Mouse (Mus musculus): ENCODE measurements around the gene Gpatch8. TPM values are rescaled to one million over a fixed set of nuclear protein-coding genes. Genes with fewer than 3 reads are reported as not detected.

The Gpatch8 gene
- total RNA-seq, 1 experiment from 2014 or later, result 32.2 TPM

- DNase-seq, result no peak
Measured at GRCm38 (mm10) chr11:102496206-102496605, 60.0 kb downstream of the Gpatch8 start.

- no peak for DNase-seq
Measured at GRCm38 (mm10) chr11:102495742-102496141, 60.5 kb downstream of the Gpatch8 start.

GRCm38 (mm10) chr11:102495114-102495513, 61.1 kb downstream of the Gpatch8 start:
- no peak for DNase-seq

GRCm38 (mm10) chr11:102494063-102494650, 62.0 kb downstream of the Gpatch8 start:
- DNase-seq, result no peak

GRCm38 (mm10) chr11:102493241-102493640, 63.0 kb downstream of the Gpatch8 start:
- no peak for DNase-seq

GRCm38 (mm10) chr11:102487901-102488300, 68.3 kb downstream of the Gpatch8 start:
- DNase-seq, result no peak

GRCm38 (mm10) chr11:102486733-102487386, 69.3 kb downstream of the Gpatch8 start:
- peak; percentile 27 for DNase-seq

- no peak for DNase-seq
Measured at GRCm38 (mm10) chr11:102481779-102482178, 74.4 kb downstream of the Gpatch8 start.

- no peak for DNase-seq
Measured at GRCm38 (mm10) chr11:102480897-102481296, 75.3 kb downstream of the Gpatch8 start.

- no peak for DNase-seq
Measured at GRCm38 (mm10) chr11:102480111-102480510, 76.1 kb downstream of the Gpatch8 start.

GRCm38 (mm10) chr11:102479581-102479980, 76.6 kb downstream of the Gpatch8 start:
- DNase-seq, result no peak

GRCm38 (mm10) chr11:102478671-102479070, 77.5 kb downstream of the Gpatch8 start:
- no peak for DNase-seq

- DNase-seq, result no peak
Measured at GRCm38 (mm10) chr11:102475027-102475426, 81.2 kb downstream of the Gpatch8 start.

GRCm38 (mm10) chr11:102469648-102470357, 86.4 kb downstream of the Gpatch8 start, which contains the start of gene Itga2b:
Gene Itga2b, minus strand, starts transcription at chr11:102470122.
- DNase-seq, result no peak

GRCm38 (mm10) chr11:102467041-102467631, 89.1 kb downstream of the Gpatch8 start:
- DNase-seq, result peak; percentile 99

GRCm38 (mm10) chr11:102465713-102466436, 90.3 kb downstream of the Gpatch8 start:
- DNase-seq, result peak; percentile 66

GRCm38 (mm10) chr11:102464901-102465300, 91.3 kb downstream of the Gpatch8 start:
- no peak for DNase-seq

GRCm38 (mm10) chr11:102461764-102462163, 94.4 kb downstream of the Gpatch8 start:
- no peak for DNase-seq

- DNase-seq, result no peak
Measured at GRCm38 (mm10) chr11:102460541-102460940, 95.7 kb downstream of the Gpatch8 start.

GRCm38 (mm10) chr11:102455740-102456396, 100.3 kb downstream of the Gpatch8 start:
- peak; percentile 82 for DNase-seq

GRCm38 (mm10) chr11:102453131-102453530, 103.1 kb downstream of the Gpatch8 start:
- no peak for DNase-seq
